Mouse (Mus musculus) midbrain, embryonic 10.5 days (tissue): ENCODE measurements around the gene Neu1. TPM values are rescaled to one million over a fixed set of nuclear protein-coding genes. Genes with fewer than 3 reads are reported as not detected.
A peak's percentile ranks its signal among the peaks of the same experiment; 100 is the strongest.
"Not testable (repeated sequence)": the region's sequence is repeated elsewhere in the genome, so short reads cannot be mapped to it uniquely, and the experiment has no call there.

Source experiments
- DNase-seq: peaks from one replicate; pipeline ENCODE4 v3.0.0-alpha.2; 2017; ENCODE audit warnings: low spot score
- H3K27ac ChIP-seq: fragments of 300-500 bp; sonication (generic); replicated peaks from 2 replicates; pipeline ENCODE4 v1.5.1; 2016; ENCODE audit warnings: mild to moderate bottlenecking
- H3K27me3 ChIP-seq: fragments of 300-500 bp; sonication (generic); 2 replicates; pipeline ENCODE4 v1.6.1; 2016; ENCODE audit warnings: low read depth, mild to moderate bottlenecking; ENCODE audit not compliant: poor library complexity, severe bottlenecking
- H3K36me3 ChIP-seq: fragments of 300-500 bp; sonication (generic); 2 replicates; pipeline ENCODE4 v1.6.1; 2016; ENCODE audit warnings: mild to moderate bottlenecking, moderate library complexity
- H3K4me1 ChIP-seq: fragments of 300-500 bp; sonication (generic); 2 replicates; pipeline ENCODE4 v1.6.1; 2016
- H3K4me3 ChIP-seq: fragments of 300-500 bp; sonication (generic); 2 replicates; pipeline ENCODE4 v1.5.1; 2016; ENCODE audit warnings: mild to moderate bottlenecking, moderate library complexity
- H3K9me3 ChIP-seq: fragments of 300-500 bp; sonication (generic); replicated peaks from 2 replicates; pipeline ENCODE4 v1.6.1; 2016; ENCODE audit warnings: mild to moderate bottlenecking
- WGBS: fragments of 180-500 bp; shearing (Covaris S2); methylation state at CpG from one replicate; pipeline ENCODE4 v1.1.7; 2016; 5-methylcytosine and 5-hydroxymethylcytosine counted together
- polyA plus RNA-seq: library from polyadenylated mRNA; unstranded; fragments of >200 nt; fragmentation: Nextera tagmentation; extraction: Ambion mirVana; gene quantifications from 2 replicates; pipeline ENCODE4 v1.2.1, GENCODE M21; 2016

The Neu1 gene
- polyA plus RNA-seq, 1 experiment from 2014 or later: 16.1 TPM

DNA sequence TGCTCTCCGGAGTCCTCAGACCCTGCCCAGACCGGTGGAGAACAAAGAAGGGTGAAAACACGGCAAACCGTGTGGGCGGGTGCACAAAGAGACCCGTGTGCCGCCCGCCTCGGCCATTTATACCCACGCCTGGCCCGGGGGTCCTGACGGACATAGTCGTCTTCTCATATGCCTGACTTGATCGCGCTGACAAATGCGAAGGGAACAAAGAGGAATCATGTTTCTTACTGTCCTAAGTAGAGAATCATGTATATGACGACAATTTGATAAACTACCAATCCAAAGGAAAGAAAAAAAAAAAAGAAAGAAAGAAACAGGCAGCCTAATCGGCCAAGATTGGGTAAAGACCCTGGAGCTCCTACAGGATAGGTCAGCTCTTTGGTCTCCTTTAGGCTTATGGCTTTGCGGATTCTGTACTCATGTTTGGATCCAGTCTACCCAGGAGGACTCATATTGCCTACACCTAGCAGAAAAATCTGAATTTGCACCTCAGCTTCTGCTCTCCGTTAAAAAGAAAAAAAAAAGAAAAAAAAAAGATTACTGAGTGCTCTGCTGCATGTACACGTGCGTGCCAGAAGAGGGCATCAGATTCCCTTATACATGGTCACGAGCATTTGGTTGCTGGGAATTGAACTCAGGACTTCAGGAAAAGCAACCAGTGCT, 21.5 kb downstream of the Neu1 start:
- Histone ChIP-seq H3K36me3 (peaks cover 25% of the 10 kb centered on the region), H3K9me3 (no peaks in the 10 kb centered on the region), H3K27ac (peak overlapping the region; percentile 99), H3K4me1 (peaks cover 11% of the 10 kb centered on the region), H3K27me3 (peaks cover 32% of the 10 kb centered on the region), H3K4me3 (peak overlapping the region; percentile 78)
- WGBS: under 1% methylated on average over 23 of the region's 23 CpGs
- peak; percentile 86 for DNase-seq

DNA sequence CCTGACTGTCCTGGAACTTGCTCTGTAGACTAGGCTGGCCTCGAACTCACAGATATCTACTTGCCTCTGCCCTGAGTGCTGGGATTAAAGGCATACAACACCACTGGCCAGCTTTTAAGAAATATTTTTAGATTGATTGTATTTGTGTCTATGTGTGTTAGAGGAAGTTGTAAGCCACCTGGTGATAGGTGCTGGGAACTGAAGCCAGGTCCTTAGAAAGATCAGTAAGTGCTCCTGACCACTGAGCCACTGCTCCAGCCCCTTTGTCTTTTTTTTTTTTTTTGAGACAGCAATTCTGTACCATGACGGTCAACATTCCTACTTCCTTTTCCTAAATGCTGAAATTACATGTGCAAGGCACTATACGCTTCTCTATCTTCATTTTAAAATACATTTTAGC, 22.2 kb downstream of the Neu1 start:
- H3K36me3 ChIP-seq: peaks cover 25% of the 10 kb centered on the region
- H3K4me3 ChIP-seq: peak overlapping the region; percentile 78; the same call in 1 of the 2 replicates
- H3K27me3 ChIP-seq: peaks cover 35% of the 10 kb centered on the region
- H3K27ac ChIP-seq: peak overlapping the region; percentile 99
- peaks cover 11% of the 10 kb centered on the region for H3K4me1 ChIP-seq
- 91% methylated on average over 3 of the region's 3 CpGs for WGBS
- no peaks in the 10 kb centered on the region for H3K9me3 ChIP-seq
- DNase-seq: no peak

- Histone ChIP-seq H3K4me3 (no peak overlapping the region), H3K27me3 (peaks cover 35% of the 10 kb centered on the region), H3K4me1 (peaks cover 11% of the 10 kb centered on the region), H3K36me3 (peaks cover 25% of the 10 kb centered on the region), H3K27ac (no peak overlapping the region), H3K9me3 (no peaks in the 10 kb centered on the region)
- WGBS: 93% methylated on average over 4 of the region's 4 CpGs
- no peak for DNase-seq
Observed at GRCm38 (mm10) chr17:34953904-34954303, 22.9 kb downstream of the Neu1 start.

DNA sequence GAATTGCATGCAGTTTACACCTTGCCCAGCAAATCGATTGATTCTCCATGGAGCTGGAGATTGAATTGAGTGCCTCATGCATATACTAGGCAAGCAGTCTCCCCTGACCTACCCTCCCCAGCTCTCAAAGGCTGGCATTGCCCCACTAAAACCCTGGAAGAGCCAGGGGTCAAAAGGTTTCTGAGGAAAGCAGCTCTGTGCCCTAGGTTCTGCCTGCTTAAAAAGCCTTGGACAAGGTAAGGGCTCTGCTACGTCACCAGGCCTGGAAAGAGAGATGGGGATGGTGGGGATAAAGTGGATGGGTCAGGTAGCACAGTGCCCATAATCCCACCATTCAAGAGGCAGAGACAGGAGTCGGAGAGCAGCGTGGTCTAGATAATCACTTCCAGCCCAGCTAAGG, 23.8 kb downstream of the Neu1 start:
- Histone ChIP-seq H3K27me3 (peaks cover 36% of the 10 kb centered on the region), H3K9me3 (no peaks in the 10 kb centered on the region), H3K4me1 (peaks cover 17% of the 10 kb centered on the region), H3K27ac (no peak overlapping the region), H3K36me3 (peaks cover 19% of the 10 kb centered on the region), H3K4me3 (no peak overlapping the region)
- 71% methylated on average over 4 of the region's 4 CpGs for WGBS
- no peak for DNase-seq

DNA sequence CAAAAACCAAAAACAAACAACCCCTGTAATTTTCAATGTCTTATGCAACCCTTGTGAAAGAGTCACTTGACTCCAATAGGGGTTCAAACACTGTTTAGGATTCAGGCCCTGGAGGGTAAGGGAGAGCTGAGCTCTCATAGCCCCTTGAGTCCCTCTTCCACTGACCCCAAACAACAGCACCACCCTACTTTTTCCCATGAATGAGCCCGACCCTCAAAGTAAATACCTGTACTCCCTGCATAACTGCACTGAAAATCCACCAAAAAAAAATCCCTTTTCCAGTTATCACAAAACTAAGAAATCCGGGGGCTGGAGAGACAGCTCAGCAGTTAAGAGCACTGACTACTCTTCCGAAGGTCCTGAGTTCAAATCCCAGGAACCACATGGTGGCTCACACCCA, 24.8 kb downstream of the Neu1 start:
- peaks cover 9% of the 10 kb centered on the region for H3K36me3 ChIP-seq
- H3K4me3 ChIP-seq: no peak overlapping the region
- peaks cover 47% of the 10 kb centered on the region for H3K27me3 ChIP-seq
- peaks cover 16% of the 10 kb centered on the region for H3K4me1 ChIP-seq
- H3K9me3 ChIP-seq: no peaks in the 10 kb centered on the region
- 88% methylated on average over 3 of the region's 3 CpGs for WGBS
- DNase-seq: no peak
- H3K27ac ChIP-seq: no peak overlapping the region

- WGBS: 58% methylated on average over 1 of the region's 1 CpGs
- H3K4me1 ChIP-seq: peaks cover 12% of the 10 kb centered on the region
- H3K9me3 ChIP-seq: no peaks in the 10 kb centered on the region
- DNase-seq: no peak
- peaks cover 4% of the 10 kb centered on the region for H3K36me3 ChIP-seq
- peaks cover 51% of the 10 kb centered on the region for H3K27me3 ChIP-seq
- H3K4me3 ChIP-seq: no peak overlapping the region
- H3K27ac ChIP-seq: no peak overlapping the region
Observed at GRCm38 (mm10) chr17:34956340-34956739, 25.3 kb downstream of the Neu1 start.

DNA sequence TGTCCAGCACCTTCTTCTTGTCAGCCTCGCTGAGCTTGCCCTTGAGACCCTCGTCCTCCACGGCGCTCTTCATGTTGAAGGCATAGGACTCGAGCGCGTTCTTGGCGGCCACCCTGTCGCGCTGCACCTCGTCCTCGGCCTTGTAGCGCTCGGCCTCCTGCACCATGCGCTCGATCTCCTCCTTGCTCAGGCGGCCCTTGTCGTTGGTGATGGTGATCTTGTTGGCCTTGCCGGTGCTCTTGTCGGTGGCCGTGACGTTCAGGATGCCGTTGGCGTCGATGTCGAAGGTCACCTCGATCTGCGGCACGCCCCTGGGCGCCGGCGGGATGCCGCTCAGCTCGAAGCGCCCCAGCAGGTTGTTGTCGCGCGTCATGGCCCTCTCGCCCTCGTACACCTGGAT, 26.2 kb downstream of the Neu1 start:
- H3K9me3 ChIP-seq, H3K27ac ChIP-seq, H3K4me3 ChIP-seq, H3K36me3 ChIP-seq, DNase-seq: not testable (repeated sequence)
- H3K27me3 ChIP-seq: peaks cover 60% of the 10 kb centered on the region
- H3K4me1 ChIP-seq: peaks cover 12% of the 10 kb centered on the region
- WGBS: 21% methylated on average over 36 of the region's 40 CpGs

- 29% methylated on average over 25 of the region's 40 CpGs for WGBS
- H3K9me3 ChIP-seq, H3K36me3 ChIP-seq, H3K4me3 ChIP-seq, DNase-seq, H3K27ac ChIP-seq: not testable (repeated sequence)
- peaks cover 67% of the 10 kb centered on the region for H3K27me3 ChIP-seq
- peaks cover 12% of the 10 kb centered on the region for H3K4me1 ChIP-seq
Observed at GRCm38 (mm10) chr17:34957966-34958365, 26.9 kb downstream of the Neu1 start.

GRCm38 (mm10) chr17:34958734-34959129, 27.7 kb downstream of the Neu1 start:
- 3% methylated on average over 31 of the region's 47 CpGs for WGBS

DNA sequence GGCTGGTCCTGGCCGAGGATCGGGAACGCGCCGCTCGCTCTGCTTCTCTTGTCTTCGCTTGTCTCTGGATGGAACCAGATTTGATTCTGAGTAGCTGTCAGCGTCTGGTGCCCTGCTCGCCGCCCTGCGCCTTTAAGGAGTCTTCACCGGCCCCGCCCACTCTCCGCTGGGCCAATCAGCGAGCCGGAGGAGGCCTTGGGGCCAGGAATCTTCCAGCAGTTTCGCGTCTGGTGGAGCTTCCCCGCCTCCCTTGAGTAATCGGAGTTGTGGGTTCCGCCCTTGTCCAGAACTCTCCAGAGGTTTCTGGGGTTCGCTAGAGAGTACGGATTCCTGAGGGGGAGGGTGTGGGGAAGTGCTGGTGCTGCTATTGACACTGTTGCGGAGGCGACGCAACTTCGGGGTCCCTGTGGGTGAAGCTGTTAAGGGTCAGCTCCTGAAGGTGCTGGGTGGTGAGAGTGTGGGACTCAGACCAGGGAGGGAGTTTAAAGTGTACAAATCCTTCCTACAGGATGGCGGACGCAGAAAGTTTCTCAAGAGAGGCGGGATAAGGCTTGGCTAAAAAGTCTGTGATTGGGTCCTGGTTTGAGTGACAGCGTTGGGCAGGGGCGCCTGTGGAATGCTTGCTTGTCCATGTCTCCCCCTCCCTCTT, 28.2 kb downstream of the Neu1 start, which contains the start of gene Hspa1b:
Gene Hspa1b (minus strand): TSS at position 109 of the 649 bp plus-strand sequence.
- peaks cover 76% of the 10 kb centered on the region for H3K27me3 ChIP-seq
- H3K9me3 ChIP-seq, H3K36me3 ChIP-seq: not testable (repeated sequence)
- H3K27ac ChIP-seq: peak within 1 kb of the TSS; percentile 87
- H3K4me3 ChIP-seq: peak within 1 kb of the TSS; percentile 62
- under 1% methylated on average over 29 of the region's 32 CpGs for WGBS
- peak; percentile 79 for DNase-seq
- peaks cover 14% of the 10 kb centered on the region for H3K4me1 ChIP-seq

More at GRCm38 (mm10) chr17:34958734-34959129, 27.7 kb downstream of the Neu1 start:
- peaks cover 12% of the 10 kb centered on the region for H3K4me1 ChIP-seq
- DNase-seq, H3K9me3 ChIP-seq, H3K27ac ChIP-seq, H3K36me3 ChIP-seq: not testable (repeated sequence)
- peak overlapping the region; percentile 62 for H3K4me3 ChIP-seq
- H3K27me3 ChIP-seq: peaks cover 74% of the 10 kb centered on the region

- Histone ChIP-seq H3K4me1 (peaks cover 21% of the 10 kb centered on the region), H3K36me3 (no peaks in the 10 kb centered on the region), H3K4me3 (peak overlapping the region; percentile 62), H3K27me3 (peaks cover 77% of the 10 kb centered on the region), H3K9me3 (no peaks in the 10 kb centered on the region), H3K27ac (peak overlapping the region; percentile 87)
- 21% methylated on average over 12 of the region's 12 CpGs for WGBS
- DNase-seq: peak; percentile 32
Observed at GRCm38 (mm10) chr17:34959881-34960515, 28.9 kb downstream of the Neu1 start.

DNA sequence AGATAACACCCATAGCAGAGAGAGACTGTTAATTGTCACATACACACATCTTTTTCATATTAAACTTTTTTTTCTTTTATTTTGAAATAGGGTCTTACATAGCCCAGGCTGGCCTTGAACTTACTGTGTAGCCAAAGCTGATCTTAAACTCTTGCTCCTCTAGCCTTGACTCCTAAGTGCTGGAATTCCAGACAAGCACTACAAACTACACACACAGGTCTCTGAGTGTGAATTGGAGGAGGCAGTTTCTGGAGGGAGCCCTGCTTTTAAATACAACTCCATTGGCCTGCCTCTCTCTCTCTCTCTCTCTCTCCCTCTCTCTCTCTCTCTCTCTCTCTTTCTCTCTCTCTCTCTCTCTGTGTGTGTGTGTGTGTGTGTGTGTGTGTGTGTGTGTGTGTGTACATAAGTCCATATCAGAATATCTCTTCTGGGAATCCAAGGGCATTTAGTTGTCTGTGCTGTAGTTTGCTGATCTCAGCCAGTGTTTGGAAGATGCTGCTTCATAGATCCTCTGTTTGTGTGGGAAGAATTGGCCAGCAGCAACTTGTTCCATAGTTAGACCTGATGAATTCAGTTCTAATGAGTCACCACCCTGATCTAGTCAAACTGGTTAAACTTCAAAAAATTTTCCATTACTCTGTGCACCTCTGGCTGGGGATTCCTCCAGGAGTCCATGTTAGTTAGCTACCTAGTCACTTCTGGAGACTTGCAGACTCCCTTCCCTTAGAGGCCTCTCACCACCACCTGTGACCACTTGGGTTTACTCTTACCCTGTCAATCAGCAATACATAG, 29.8 kb downstream of the Neu1 start:
- Histone ChIP-seq H3K9me3 (no peaks in the 10 kb centered on the region), H3K4me3 (no peak overlapping the region), H3K36me3 (no peaks in the 10 kb centered on the region), H3K4me1 (peaks cover 24% of the 10 kb centered on the region), H3K27me3 (peaks cover 74% of the 10 kb centered on the region), H3K27ac (no peak overlapping the region)
- DNase-seq: no peak
